Mouse (Mus musculus): ENCODE measurements around the gene Arel1. TPM values are rescaled to one million over a fixed set of nuclear protein-coding genes. Genes with fewer than 3 reads are reported as not detected.

Arel1 gene
- polyA plus RNA-seq, 1 experiment from 2014 or later = 6.9 TPM

DNA sequence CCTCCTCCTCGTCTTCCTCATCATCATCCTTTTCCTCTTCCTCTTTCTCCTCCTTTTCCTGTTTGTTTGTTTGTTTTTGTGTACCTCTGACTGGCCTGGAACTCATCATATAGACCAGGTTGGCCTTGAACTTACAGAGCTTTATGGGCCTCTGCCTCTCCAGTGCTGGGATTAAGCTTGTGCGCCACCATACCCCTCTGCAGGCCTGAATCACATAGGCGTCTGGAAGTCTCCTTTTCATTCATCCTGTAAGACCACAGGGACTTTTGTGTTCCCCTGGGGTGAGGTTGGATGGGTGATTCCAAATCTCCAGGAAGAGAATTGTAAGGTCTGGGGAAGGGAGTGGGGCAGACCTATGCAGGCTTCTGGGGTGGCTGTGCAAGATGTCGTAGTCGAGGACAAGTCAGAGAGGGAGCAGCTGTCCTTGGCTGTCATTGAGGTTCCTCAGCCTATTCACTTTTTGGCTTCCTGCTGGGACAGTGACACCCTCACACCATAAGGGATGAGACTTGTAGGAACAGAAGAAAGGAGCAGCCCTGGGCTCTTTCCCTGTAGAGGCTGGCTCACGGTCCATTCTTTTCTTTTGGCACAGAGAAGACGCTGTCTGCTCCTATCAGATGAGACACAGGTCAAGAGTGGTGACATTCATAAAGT, 86.2 kb downstream of the Arel1 start:
- H3K4me2 ChIP-seq (ENCODE audit: low read depth, low read length) = no peak overlapping the region
- 0 out of 2 replicates have a peak, but pooled peaks cover 3% of the 10 kb centered on the region for H3K27me3 ChIP-seq (ENCODE audit: insufficient read depth, low read length)
- no peaks in the 10 kb centered on the region for H3K9me3 ChIP-seq (ENCODE audit: low read length)
- no peak overlapping the region for H3K4me3 ChIP-seq (ENCODE audit: low read depth, low read length)
- ATAC-seq = no peak
- no peaks in the 10 kb centered on the region for H3K4me1 ChIP-seq (ENCODE audit: insufficient read depth)
- no peak overlapping the region for H3K9ac ChIP-seq (replicated peaks)
- no peak overlapping the region for H3K27ac ChIP-seq (ENCODE audit: low read depth)
- no peak for TF ChIP-seq CTCF (IDR thresholded peaks at IDR 0.05; ENCODE audit: low read depth)
- TF ChIP-seq EP300 (IDR thresholded peaks at IDR 0.05; ENCODE audit: low read depth) = no peak
- H3K36me3 ChIP-seq (replicated peaks; ENCODE audit: insufficient read depth, low read length) = no peaks in the 10 kb centered on the region
- 69% methylated on average over 7 of the region's 7 CpGs for WGBS (ENCODE audit: insufficient replicate concordance)
- DNase-seq = no peak

DNA sequence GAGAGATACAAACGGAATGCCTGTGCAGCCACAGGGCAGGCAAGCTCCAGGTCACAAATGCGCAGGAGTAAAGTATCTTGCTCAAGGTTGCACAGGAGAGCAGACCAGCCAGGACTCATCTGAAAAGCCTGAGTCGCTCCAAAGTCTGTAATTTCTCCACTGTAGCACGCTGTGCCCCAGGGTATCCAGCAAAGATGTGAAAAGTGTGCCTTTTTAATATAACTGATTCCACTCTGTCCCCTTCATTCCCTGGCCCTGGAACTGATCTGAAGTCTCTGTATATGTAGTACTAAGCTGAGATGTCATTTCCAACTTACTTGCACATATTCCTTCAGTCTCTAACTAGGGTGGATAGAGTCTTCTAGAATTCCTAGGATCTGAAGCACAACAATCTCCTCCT, 87.9 kb downstream of the Arel1 start:
- WGBS (ENCODE audit: insufficient replicate concordance) = 69% methylated on average over 4 of the region's 4 CpGs

DNA sequence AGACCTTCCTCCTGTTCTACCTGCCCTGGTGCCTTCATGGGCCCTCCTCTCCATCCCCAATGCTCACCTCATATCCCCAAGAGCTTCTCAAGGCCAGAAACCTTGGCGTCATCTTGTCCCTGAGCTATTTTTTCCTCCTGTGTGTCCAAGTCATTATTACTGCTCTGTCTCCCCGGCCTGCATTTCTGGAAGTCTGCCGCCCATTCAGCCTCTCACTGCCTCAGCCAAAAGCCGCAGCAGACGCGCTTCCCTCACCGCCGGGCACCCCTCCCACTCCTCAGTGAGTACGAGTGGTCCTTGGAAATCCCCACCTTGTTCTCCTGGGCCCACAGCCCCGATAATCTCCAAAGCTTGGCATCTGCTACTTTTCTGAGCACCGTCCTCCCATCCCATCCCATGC, 90.6 kb downstream of the Arel1 start:
- no peak overlapping the region for H3K9ac ChIP-seq (replicated peaks)
- H3K4me1 ChIP-seq (ENCODE audit: insufficient read depth) = no peaks in the 10 kb centered on the region
- WGBS (ENCODE audit: insufficient replicate concordance) = 56% methylated on average over 11 of the region's 11 CpGs
- ATAC-seq (no peak), DNase-seq (no peak)
- no peaks in the 10 kb centered on the region for H3K9me3 ChIP-seq (ENCODE audit: low read length)
- H3K27me3 ChIP-seq (ENCODE audit: insufficient read depth, low read length) = peaks cover 36% of the 10 kb centered on the region
- no peaks in the 10 kb centered on the region for H3K36me3 ChIP-seq (replicated peaks; ENCODE audit: insufficient read depth, low read length)
- TF ChIP-seq EP300 (IDR thresholded peaks at IDR 0.05; ENCODE audit: low read depth) = no peak
- no peak for TF ChIP-seq CTCF (IDR thresholded peaks at IDR 0.05; ENCODE audit: low read depth)
- H3K4me2 ChIP-seq (ENCODE audit: low read depth, low read length) = no peak overlapping the region
- no peak overlapping the region for H3K27ac ChIP-seq (ENCODE audit: low read depth)
- no peak overlapping the region for H3K4me3 ChIP-seq (ENCODE audit: low read depth, low read length)

More for the DNA sequence above, 87.9 kb downstream of the Arel1 start:
- no peaks in the 10 kb centered on the region for H3K4me1 ChIP-seq (ENCODE audit: insufficient read depth)
- H3K9ac ChIP-seq (replicated peaks) = no peak overlapping the region
- TF ChIP-seq CTCF (IDR thresholded peaks at IDR 0.05; ENCODE audit: low read depth) = no peak
- no peak for TF ChIP-seq EP300 (IDR thresholded peaks at IDR 0.05; ENCODE audit: low read depth)
- H3K36me3 ChIP-seq (replicated peaks; ENCODE audit: insufficient read depth, low read length) = no peaks in the 10 kb centered on the region
- DNase-seq (no peak), ATAC-seq (no peak)
- H3K27me3 ChIP-seq (ENCODE audit: insufficient read depth, low read length) = peaks cover 9% of the 10 kb centered on the region
- no peak overlapping the region for H3K4me3 ChIP-seq (ENCODE audit: low read depth, low read length)
- no peak overlapping the region for H3K4me2 ChIP-seq (ENCODE audit: low read depth, low read length)
- H3K27ac ChIP-seq (ENCODE audit: low read depth) = no peak overlapping the region
- H3K9me3 ChIP-seq (ENCODE audit: low read length) = no peaks in the 10 kb centered on the region

DNA sequence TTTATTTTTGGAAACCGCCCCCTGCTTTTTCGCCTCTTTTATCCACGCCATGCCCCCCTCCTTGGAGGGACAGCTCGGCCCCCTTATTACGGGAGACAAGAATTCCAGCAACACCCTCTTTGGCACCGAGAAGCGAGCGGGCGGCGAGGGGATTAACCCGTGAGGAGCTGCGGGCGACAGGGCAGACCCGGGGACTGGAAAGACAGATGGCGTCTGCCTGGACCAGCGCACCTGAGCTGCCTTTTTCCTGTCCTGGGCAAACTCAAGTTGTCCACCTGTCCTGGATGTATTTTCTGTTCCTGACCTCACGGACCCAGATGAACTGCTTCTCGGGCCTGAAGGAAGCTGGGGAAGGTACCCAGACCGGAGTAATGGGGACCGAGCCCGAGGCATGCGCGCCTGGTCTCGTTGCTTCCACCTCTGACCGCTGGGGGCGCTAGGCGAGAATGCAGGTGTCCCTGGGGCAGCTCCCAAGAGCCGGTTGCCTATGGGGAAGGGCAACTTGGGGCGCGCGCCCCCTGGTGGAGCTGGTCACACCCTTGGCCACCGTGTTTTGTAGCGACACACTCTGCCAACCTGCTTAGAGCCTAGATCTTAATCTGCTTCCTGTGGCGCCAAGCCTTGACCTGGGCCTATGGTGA, 94.1 kb downstream of the Arel1 start, which contains the start of gene Ltbp2:
TSS of gene Ltbp2 (minus strand) at position 52 of the 641 bp plus-strand sequence.
- TF ChIP-seq CTCF (IDR thresholded peaks at IDR 0.05; ENCODE audit: low read depth) (peak; percentile 99), EP300 (IDR thresholded peaks at IDR 0.05; ENCODE audit: low read depth) (no peak)
- ATAC-seq (peak; percentile 88), DNase-seq (peak; percentile 91)
- peaks cover 50% of the 10 kb centered on the region for H3K27me3 ChIP-seq (ENCODE audit: insufficient read depth, low read length)
- no peaks in the 10 kb centered on the region for H3K36me3 ChIP-seq (replicated peaks; ENCODE audit: insufficient read depth, low read length)
- H3K9me3 ChIP-seq (ENCODE audit: low read length) = no peaks in the 10 kb centered on the region
- 3% methylated on average over 34 of the region's 34 CpGs for WGBS (ENCODE audit: insufficient replicate concordance)
- peak within 1 kb of the TSS; percentile 54 for H3K4me2 ChIP-seq (ENCODE audit: low read depth, low read length)
- no peaks in the 10 kb centered on the region for H3K4me1 ChIP-seq (ENCODE audit: insufficient read depth)
- H3K27ac ChIP-seq (ENCODE audit: low read depth) = no peak within 1 kb of the TSS
- peak within 1 kb of the TSS; percentile 25 for H3K4me3 ChIP-seq (ENCODE audit: low read depth, low read length)
- no peak within 1 kb of the TSS for H3K9ac ChIP-seq (replicated peaks)

DNA sequence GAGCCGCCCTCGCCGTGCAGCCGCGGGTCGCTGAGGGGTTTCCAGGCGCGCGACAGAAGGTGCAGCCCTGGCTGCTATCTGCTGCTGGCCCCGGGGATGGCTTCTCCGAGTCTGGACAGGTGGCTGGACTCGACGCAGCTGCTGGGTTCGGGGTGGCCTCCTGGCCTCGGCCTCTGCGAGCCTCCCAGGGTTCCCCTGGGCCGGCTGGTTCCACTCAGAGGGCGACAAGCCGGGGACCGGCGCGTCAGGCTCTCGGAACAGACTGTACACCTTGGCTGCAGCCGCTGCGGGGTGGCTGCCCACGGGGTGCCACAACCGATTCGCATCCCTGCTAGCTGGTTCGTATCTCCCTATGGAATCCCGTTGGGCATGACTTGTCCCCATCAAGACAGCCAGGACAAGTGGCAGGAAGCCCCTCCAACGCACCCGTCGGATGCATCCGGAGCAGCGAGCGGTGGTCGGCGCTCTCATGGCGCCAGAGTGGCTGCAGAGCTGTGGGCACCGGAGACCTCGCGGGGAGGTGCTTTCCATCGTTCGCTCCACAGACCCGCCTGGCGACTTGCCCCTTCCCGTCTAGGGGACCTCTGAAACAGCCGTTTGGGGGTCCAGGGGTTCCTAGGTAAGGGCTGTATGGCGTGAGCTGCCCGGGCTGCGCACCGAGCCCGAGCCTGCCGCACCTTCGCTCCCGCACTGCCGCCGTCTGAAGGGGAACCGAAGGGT, 94.8 kb downstream of the Arel1 start:
- H3K27ac ChIP-seq (ENCODE audit: low read depth) = no peak overlapping the region
- no peak for DNase-seq
- no peak overlapping the region for H3K9ac ChIP-seq (replicated peaks)
- no peaks in the 10 kb centered on the region for H3K9me3 ChIP-seq (ENCODE audit: low read length)
- peak overlapping the region; percentile 25; the same call in 1 of the 2 replicates for H3K4me3 ChIP-seq (ENCODE audit: low read depth, low read length)
- H3K36me3 ChIP-seq (replicated peaks; ENCODE audit: insufficient read depth, low read length) = no peaks in the 10 kb centered on the region
- no peak for ATAC-seq
- H3K4me1 ChIP-seq (ENCODE audit: insufficient read depth) = no peaks in the 10 kb centered on the region
- H3K27me3 ChIP-seq (ENCODE audit: insufficient read depth, low read length) = peaks cover 48% of the 10 kb centered on the region
- H3K4me2 ChIP-seq (ENCODE audit: low read depth, low read length) = peak overlapping the region; percentile 54
- 1% methylated on average over 54 of the region's 59 CpGs for WGBS (ENCODE audit: insufficient replicate concordance)
- no peak for TF ChIP-seq CTCF (IDR thresholded peaks at IDR 0.05; ENCODE audit: low read depth)
- no peak for TF ChIP-seq EP300 (IDR thresholded peaks at IDR 0.05; ENCODE audit: low read depth)

DNA sequence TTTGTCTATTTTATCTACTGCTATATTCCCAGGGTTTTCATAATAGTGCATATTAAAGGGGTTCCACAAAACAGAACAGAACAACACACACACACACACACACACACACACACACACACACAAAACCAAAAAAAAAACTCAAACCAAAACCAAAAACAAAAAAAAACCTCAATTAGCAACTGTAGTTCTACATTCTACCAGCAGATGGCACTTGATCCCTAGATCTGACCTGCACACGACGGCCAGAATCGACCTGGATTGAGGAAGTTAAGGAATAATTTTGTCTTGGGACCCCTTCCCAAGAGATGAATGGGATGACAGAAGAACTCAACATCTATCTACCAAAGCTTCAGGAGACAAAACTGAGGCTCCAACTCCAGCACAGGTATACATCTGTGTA, 97.3 kb downstream of the Arel1 start:
- 0% methylated on average over 3 of the region's 3 CpGs for WGBS (ENCODE audit: insufficient replicate concordance)
- DNase-seq = no peak
- no peak overlapping the region for H3K9ac ChIP-seq (replicated peaks)
- H3K4me2 ChIP-seq (ENCODE audit: low read depth, low read length) = no peak overlapping the region
- peak; percentile 86 for TF ChIP-seq CTCF (IDR thresholded peaks at IDR 0.05; ENCODE audit: low read depth)
- no peak for TF ChIP-seq EP300 (IDR thresholded peaks at IDR 0.05; ENCODE audit: low read depth)
- no peaks in the 10 kb centered on the region for H3K9me3 ChIP-seq (ENCODE audit: low read length)
- no peaks in the 10 kb centered on the region for H3K36me3 ChIP-seq (replicated peaks; ENCODE audit: insufficient read depth, low read length)
- H3K4me3 ChIP-seq (ENCODE audit: low read depth, low read length) = no peak overlapping the region
- no peak overlapping the region for H3K27ac ChIP-seq (ENCODE audit: low read depth)
- ATAC-seq = no peak
- H3K4me1 ChIP-seq (ENCODE audit: insufficient read depth) = no peaks in the 10 kb centered on the region
- H3K27me3 ChIP-seq (ENCODE audit: insufficient read depth, low read length) = peaks cover 50% of the 10 kb centered on the region
